Comparison of ENCODE assay signal across 8 mouse cellular contexts in genomic region chr6:127454344-127454707, GRCm38 (mm10). TPM values are rescaled to one million over a fixed set of nuclear protein-coding genes. Genes with fewer than 3 reads are reported as not detected.
DNase-seq lines count a peak whose midpoint lies in the region; ATAC-seq and TF ChIP-seq lines count a peak whose summit lies in the region.

No protein-coding gene starts in this region.

- no peak for ATAC-seq in heart, embryonic 14.5 days (ENCODE audit: insufficient number of reproducible peaks, insufficient read depth, low FRiP score, low read depth)
- no peak for ATAC-seq in G1E (ENCODE audit: extremely low read depth, insufficient number of reproducible peaks, low FRiP score, poor library complexity, severe bottlenecking)
- ATAC-seq in heart, postnatal 0 days (ENCODE audit: insufficient read depth, low read depth): no peak
- no peak for ATAC-seq in liver, postnatal 0 days

- peak overlapping the region; percentile 84 for H3K9ac ChIP-seq in heart, embryonic 14.5 days (ENCODE audit: low read length)
- H3K9ac ChIP-seq in heart, postnatal 0 days (replicated peaks; ENCODE audit: low read depth, low read length): peak overlapping the region; percentile 72; the same call in 1 of the 2 replicates
- H3K9ac ChIP-seq in liver, postnatal 0 days (replicated peaks): peak overlapping the region; percentile 84; the same call in 1 of the 2 replicates

- peaks cover 0 to 7% of the 10 kb centered on the region in 2 experiments; a peak in 1 of 4 replicates for H3K4me1 ChIP-seq in heart, embryonic 14.5 days (ENCODE audit: control insufficient read depth in 2 of 2, insufficient read depth in 2 of 2, low read length in 2 of 2)
- peaks cover 18% of the 10 kb centered on the region for H3K4me1 ChIP-seq in G1E (ENCODE audit: insufficient read depth, low read depth, low read length)
- no peaks in the 10 kb centered on the region for H3K4me1 ChIP-seq in heart, postnatal 0 days (ENCODE audit: control insufficient read depth, insufficient read depth)
- peaks cover 8% of the 10 kb centered on the region; the same call in 1 of the 2 replicates for H3K4me1 ChIP-seq in liver, postnatal 0 days (ENCODE audit: insufficient read depth)

- H3K4me3 ChIP-seq in heart, embryonic 14.5 days (ENCODE audit: control insufficient read depth in 1 of 2, insufficient read depth in 1 of 2, low read depth in 1 of 2, low read length in 2 of 2): peak overlapping the region; percentile 74 to 87; a peak in 3 of 4 replicates
- peak overlapping the region; percentile 75 for H3K4me3 ChIP-seq in G1E (ENCODE audit: low read depth, low read length)
- H3K4me3 ChIP-seq in heart, postnatal 0 days (ENCODE audit: low read depth, low read length): peak overlapping the region; percentile 79
- peak overlapping the region; percentile 77 for H3K4me3 ChIP-seq in liver, postnatal 0 days (ENCODE audit: low read depth, low read length)

- no peaks in the 10 kb centered on the region for H3K9me3 ChIP-seq in heart, embryonic 14.5 days (ENCODE audit: control insufficient read depth, low read length)
- H3K9me3 ChIP-seq in G1E (replicated peaks): no peaks in the 10 kb centered on the region
- H3K9me3 ChIP-seq in heart, postnatal 0 days (replicated peaks; ENCODE audit: control insufficient read depth, low read length): no peaks in the 10 kb centered on the region
- no peaks in the 10 kb centered on the region for H3K9me3 ChIP-seq in liver, postnatal 0 days (ENCODE audit: low read length)

- peak overlapping the region; percentile 68 for H3K4me2 ChIP-seq in heart, embryonic 14.5 days (ENCODE audit: low read length)
- peak overlapping the region; percentile 80 for H3K4me2 ChIP-seq in heart, postnatal 0 days (ENCODE audit: low read depth, low read length)
- peak overlapping the region; percentile 74 for H3K4me2 ChIP-seq in liver, postnatal 0 days (ENCODE audit: low read depth, low read length)

- 40% methylated on average over 10 of the region's 10 CpGs for WGBS in heart, embryonic 14.5 days
- 39% methylated on average over 10 of the region's 10 CpGs for whole genome bisulfite sequencing in heart, postnatal 0 days
- WGBS in liver, postnatal 0 days (ENCODE audit: insufficient replicate concordance): 32% methylated on average over 10 of the region's 10 CpGs

- intact Hi-C loops in heart, postnatal 14 days (cut with DNase I): no loop called here

- TF ChIP-seq CTCF in G1E (IDR thresholded peaks at IDR 0.05; ENCODE audit: low read depth, low read length): no peak
- no peak for TF ChIP-seq CTCF in heart, postnatal 0 days (IDR thresholded peaks at IDR 0.05; ENCODE audit: low read depth)
- no peak for TF ChIP-seq CTCF in liver, postnatal 0 days (IDR thresholded peaks at IDR 0.05; ENCODE audit: low read depth)

- TF ChIP-seq EP300 in heart, postnatal 0 days (IDR thresholded peaks at IDR 0.05; ENCODE audit: low read depth): no peak
- TF ChIP-seq EP300 in liver, postnatal 0 days (IDR thresholded peaks at IDR 0.05; ENCODE audit: low read depth): no peak

- no peaks in the 10 kb centered on the region for H3K27me3 ChIP-seq in heart, embryonic 14.5 days (ENCODE audit: control insufficient read depth, insufficient read depth, low read length)
- peaks cover 3% of the 10 kb centered on the region; the same call in 1 of the 2 replicates for H3K27me3 ChIP-seq in G1E (ENCODE audit: insufficient read depth, low read length)
- 0 out of 2 replicates have a peak, but pooled peaks cover 6% of the 10 kb centered on the region for H3K27me3 ChIP-seq in heart, postnatal 0 days (ENCODE audit: control insufficient read depth, insufficient read depth, low read length)
- no peaks in the 10 kb centered on the region for H3K27me3 ChIP-seq in liver, postnatal 0 days (ENCODE audit: insufficient read depth, low read length)

- no peak for DNase-seq in heart, postnatal 14 days
- DNase-seq in G1E (ENCODE audit: low spot score): no peak
- DNase-seq in heart, postnatal 0 days (ENCODE audit: low spot score): no peak
- no peak for DNase-seq in liver, postnatal 0 days
- no peak for DNase-seq in right cerebral cortex, adult 18-20 months
- DNase-seq in layer of hippocampus, adult 9-10 months (ENCODE audit: low spot score): no peak
- no peak for DNase-seq in adrenal gland, postnatal 4 days (ENCODE audit: low spot score in 2 of 2)

- no peak overlapping the region; a peak in 1 of 4 replicates for H3K27ac ChIP-seq in heart, embryonic 14.5 days (replicated peaks in 1 of 2; ENCODE audit: control insufficient read depth in 1 of 2, insufficient read depth in 1 of 2, low read depth in 2 of 2, low read length in 2 of 2)
- no peak overlapping the region for H3K27ac ChIP-seq in heart, postnatal 0 days (ENCODE audit: low read depth)
- H3K27ac ChIP-seq in liver, postnatal 0 days (ENCODE audit: low read depth): peak overlapping the region; percentile 84

- H3K36me3 ChIP-seq in heart, embryonic 14.5 days (ENCODE audit: control insufficient read depth, insufficient read depth, low read length): no peaks in the 10 kb centered on the region
- H3K36me3 ChIP-seq in G1E (replicated peaks): peaks cover 11% of the 10 kb centered on the region
- H3K36me3 ChIP-seq in heart, postnatal 0 days (replicated peaks; ENCODE audit: control insufficient read depth, insufficient read depth, low read length): no peaks in the 10 kb centered on the region
- no peaks in the 10 kb centered on the region for H3K36me3 ChIP-seq in liver, postnatal 0 days (replicated peaks; ENCODE audit: insufficient read depth, low read length)

RNA-seq across cellular contexts. Expression of gene Parp11, which starts 7.7 kb away (rescaled TPM):
- polyA plus RNA-seq in heart, embryonic 14.5 days (2014; fragmentation: Nextera tagmentation; extraction: Ambion mirVana): 19.9 and 22.7 TPM in 2 replicates
- 10 to 100 TPM in 1 of 2 experiments, 1 to 10 TPM in 1; 7.7 to 10.7 TPM for total RNA-seq in heart, postnatal 14 days (2021)
- 19.5 and 27.5 TPM in 2 replicates for total RNA-seq in G1E (2014; fragmentation: Nextera tagmentation)
- total RNA-seq in G1E (2017): 22.3 and 26.8 TPM in 2 replicates
- polyA plus RNA-seq in G1E (2012): 5.0 and 5.7 TPM in 2 replicates
- 7.6 and 11.9 TPM in 2 replicates for total RNA-seq in heart, postnatal 0 days (2014; rRNA removed; ENCODE audit: low replicate concordance)
- polyA plus RNA-seq in heart, postnatal 0 days (2015; fragmentation: Nextera tagmentation; extraction: Ambion mirVana): 8.4 and 8.8 TPM in 2 replicates
- polyA plus RNA-seq in liver, postnatal 0 days (2015; fragmentation: Nextera tagmentation; extraction: Ambion mirVana): 5.5 and 5.8 TPM in 2 replicates
- 10 to 100 TPM; 26.3 to 30.9 TPM for total RNA-seq in adrenal gland, postnatal 4 days (2021)
